Mouse (Mus musculus): ENCODE measurements around the gene Gif.
A peak's percentile ranks its signal among the peaks of the same experiment; 100 is the strongest.

Gif gene

GRCm38 (mm10) chr19:11747298-11747697 lies at the start of gene Gif:
TSS of gene Gif (plus strand) at chr19:11747554.
- DNase-seq (ENCODE audit: low read depth, low spot score), result no peak

GRCm38 (mm10) chr19:11698342-11698741 lies 49.0 kb upstream of the Gif start:
- no peak for DNase-seq (ENCODE audit: low read depth, low spot score)

GRCm38 (mm10) chr19:11712451-11712850 lies 34.9 kb upstream of the Gif start:
- DNase-seq (ENCODE audit: low read depth, low spot score), result no peak

GRCm38 (mm10) chr19:11720071-11720470 lies 27.3 kb upstream of the Gif start:
- no peak for DNase-seq (ENCODE audit: low read depth, low spot score)

- no peak for DNase-seq (ENCODE audit: low read depth, low spot score)
Observed at GRCm38 (mm10) chr19:11723870-11724269, 23.5 kb upstream of the Gif start.

- no peak for DNase-seq (ENCODE audit: low read depth, low spot score)
Observed at GRCm38 (mm10) chr19:11724275-11724674, 23.1 kb upstream of the Gif start.

- DNase-seq (ENCODE audit: low read depth, low spot score), result no peak
Observed at GRCm38 (mm10) chr19:11725915-11726314, 21.4 kb upstream of the Gif start.

- DNase-seq (ENCODE audit: low read depth, low spot score), result no peak
Observed at GRCm38 (mm10) chr19:11727304-11727703, 20.1 kb upstream of the Gif start.

- DNase-seq (ENCODE audit: low read depth, low spot score), result no peak
Observed at GRCm38 (mm10) chr19:11730278-11730677, 17.1 kb upstream of the Gif start.

- no peak for DNase-seq (ENCODE audit: low read depth, low spot score)
Observed at GRCm38 (mm10) chr19:11736455-11736854, 10.9 kb upstream of the Gif start.

- no peak for DNase-seq (ENCODE audit: low read depth, low spot score)
Observed at GRCm38 (mm10) chr19:11745680-11746079, 1.7 kb upstream of the Gif start.

- no peak for DNase-seq (ENCODE audit: low read depth, low spot score)
Observed at GRCm38 (mm10) chr19:11765059-11765458, 17.7 kb downstream of the Gif start.

GRCm38 (mm10) chr19:11766413-11766812 lies 19.1 kb downstream of the Gif start:
- no peak for DNase-seq (ENCODE audit: low read depth, low spot score)

GRCm38 (mm10) chr19:11768163-11768562 lies 20.8 kb downstream of the Gif start:
- DNase-seq (ENCODE audit: low read depth, low spot score), result peak; percentile 79

GRCm38 (mm10) chr19:11769257-11769920 lies 22.0 kb downstream of the Gif start:
- DNase-seq (ENCODE audit: low read depth, low spot score), result no peak

- peak; percentile 97 for DNase-seq (ENCODE audit: low read depth, low spot score)
Observed at GRCm38 (mm10) chr19:11770205-11770892, 23.0 kb downstream of the Gif start, which contains the start of gene Mrpl16. TSS of gene Mrpl16 (plus strand) at chr19:11770391.

- peak; percentile 72 for DNase-seq (ENCODE audit: low read depth, low spot score)
Observed at GRCm38 (mm10) chr19:11777191-11777865, 30.0 kb downstream of the Gif start.

- no peak for DNase-seq (ENCODE audit: low read depth, low spot score)
Observed at GRCm38 (mm10) chr19:11785409-11786154, 38.2 kb downstream of the Gif start.

GRCm38 (mm10) chr19:11787826-11788225 lies 40.5 kb downstream of the Gif start:
- DNase-seq (ENCODE audit: low read depth, low spot score), result no peak

- no peak for DNase-seq (ENCODE audit: low read depth, low spot score)
Observed at GRCm38 (mm10) chr19:11788876-11789275, 41.5 kb downstream of the Gif start.

GRCm38 (mm10) chr19:11791825-11792224 lies 44.5 kb downstream of the Gif start:
- no peak for DNase-seq (ENCODE audit: low read depth, low spot score)

Data from brain, adult 2 months (tissue).